Mouse (Mus musculus) hindbrain, postnatal 0 days (tissue): ENCODE data around the gene Btg1-ps2. TPM values are rescaled to one million over a fixed set of nuclear protein-coding genes. Genes with fewer than 3 reads are reported as not detected.

Experiments used
- ATAC-seq: fragments of 200-750 bp; cut with Nextera tagmentation; 2 replicates; pipeline ENCODE4 v1.8.0; 2017; ENCODE audit warnings: mild to moderate bottlenecking, moderate TSS enrichment, moderate library complexity
- DNase-seq: peaks from one replicate; pipeline ENCODE4 v3.0.0-alpha.2; 2015; ENCODE audit warnings: low spot score
- H3K27ac ChIP-seq: fragments of 300-500 bp; sonication (generic); 2 replicates; pipeline ENCODE4 v1.5.1; 2014; ENCODE audit warnings: mild to moderate bottlenecking
- H3K27me3 ChIP-seq: fragments of 300-500 bp; sonication (generic); 2 replicates; pipeline ENCODE4 v1.6.1; 2014; ENCODE audit warnings: low read length, mixed read lengths; ENCODE audit not compliant: insufficient read depth
- H3K36me3 ChIP-seq: fragments of 300-500 bp; sonication (generic); 2 replicates; pipeline ENCODE4 v1.6.1; 2014; ENCODE audit warnings: low read length, mixed read lengths; ENCODE audit not compliant: insufficient read depth
- H3K4me1 ChIP-seq: fragments of 300-500 bp; sonication (generic); 2 replicates; pipeline ENCODE4 v1.6.1; 2014; ENCODE audit warnings: antibody characterized with exemption, low read length, mixed read lengths; ENCODE audit not compliant: insufficient read depth
- H3K4me2 ChIP-seq: fragments of 300-500 bp; sonication (generic); 2 replicates; pipeline ENCODE4 v1.6.1; 2014; ENCODE audit warnings: low read depth, mild to moderate bottlenecking, low read length, moderate library complexity, mixed read lengths
- H3K4me3 ChIP-seq: fragments of 300-500 bp; sonication (generic); 2 replicates; pipeline ENCODE4 v1.5.1; 2014; ENCODE audit warnings: low read length
- H3K9ac ChIP-seq: fragments of 300-500 bp; sonication (generic); replicated peaks from 2 replicates; pipeline ENCODE4 v1.6.1; 2014; ENCODE audit warnings: mild to moderate bottlenecking, low read length, moderate library complexity, mixed read lengths
- H3K9me3 ChIP-seq: fragments of 300-500 bp; sonication (generic); 2 replicates; pipeline ENCODE4 v1.6.1; 2016; ENCODE audit warnings: low read length, mixed read lengths
- CTCF ChIP-seq: IDR thresholded peaks from 2 replicates; pipeline ENCODE4 v1.5.1; 2016; ENCODE audit warnings: antibody characterized with exemption, control low read depth, low read depth
- WGBS: fragments of 180-500 bp; shearing (Covaris S2); extraction: QIAGEN DNeasy Blood & Tissue Kit; methylation state at CpG from one replicate; pipeline ENCODE4 v1.1.7; 2014; 5-methylcytosine and 5-hydroxymethylcytosine counted together
- polyA plus RNA-seq: library from polyadenylated mRNA; unstranded; fragments of >200 nt; fragmentation: Nextera tagmentation; extraction: Ambion mirVana; gene quantifications from 2 replicates; pipeline ENCODE4 v1.2.1, GENCODE M21; 2015
- total RNA-seq: library from RNA; depleted of rRNA; stranded (reverse); fragments of >200 nt; gene quantifications from 2 replicates; pipeline ENCODE4 v1.2.3, GENCODE M21; 2014; rRNA removed

The Btg1-ps2 gene
- total and polyA plus RNA-seq, 2 experiments from 2014 or later = not detected

DNA sequence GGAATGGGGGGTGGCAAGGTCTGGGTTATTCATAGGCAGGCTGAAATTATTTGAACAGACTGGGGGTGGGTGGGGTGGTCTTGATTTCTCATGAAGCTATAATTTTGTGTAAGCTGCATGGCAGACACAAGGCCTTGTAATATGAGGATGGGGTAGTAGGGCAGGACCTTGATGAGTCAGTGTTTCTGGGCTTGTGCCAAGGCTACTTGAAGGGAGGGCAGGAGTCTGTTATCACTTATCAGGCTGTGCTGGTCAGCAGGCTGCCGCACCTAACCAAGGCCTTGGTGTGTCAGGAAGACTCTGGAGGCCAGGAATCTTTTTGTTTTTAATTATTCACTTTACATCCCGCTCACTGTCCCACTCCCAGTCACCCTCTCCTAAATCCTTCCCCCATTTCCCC lies 34.2 kb downstream of the Btg1-ps2 start:
- WGBS = 73% methylated on average over 2 of the region's 2 CpGs
- H3K27ac ChIP-seq = no peak overlapping the region
- H3K36me3 ChIP-seq = no peaks in the 10 kb centered on the region
- H3K4me1 ChIP-seq = no peaks in the 10 kb centered on the region
- no peak overlapping the region for H3K4me2 ChIP-seq
- ATAC-seq = no peak
- DNase-seq = no peak
- no peak overlapping the region for H3K4me3 ChIP-seq
- H3K9me3 ChIP-seq = no peaks in the 10 kb centered on the region
- TF ChIP-seq CTCF = no peak
- H3K9ac ChIP-seq = no peak overlapping the region
- no peaks in the 10 kb centered on the region for H3K27me3 ChIP-seq

Other genes starting within 250 kb of the Btg1-ps2 start
- not detected in 2 replicates for gene Rhox5, start 238.3 kb downstream of the Btg1-ps2 start, total RNA-seq
- gene Rhox5, start 238.3 kb downstream of the Btg1-ps2 start, polyA plus RNA-seq = 0.71 and 1.00 TPM in 2 replicates
- not detected in 2 replicates for gene Rhox6, start 216.2 kb downstream of the Btg1-ps2 start, total RNA-seq
- gene Rhox6, start 216.2 kb downstream of the Btg1-ps2 start, polyA plus RNA-seq = not detected in 2 replicates
- not detected in 2 replicates for gene Rhox7a, start 211.4 kb downstream of the Btg1-ps2 start, total RNA-seq
- not detected in 2 replicates for gene Rhox7a, start 211.4 kb downstream of the Btg1-ps2 start, polyA plus RNA-seq
- gene Rhox8, start 164.2 kb downstream of the Btg1-ps2 start, total RNA-seq = not detected in 2 replicates
- not detected in 2 replicates for gene Rhox8, start 164.2 kb downstream of the Btg1-ps2 start, polyA plus RNA-seq
- gene Rhox7b, start 145.9 kb downstream of the Btg1-ps2 start, total RNA-seq = not detected in 2 replicates
- not detected in 2 replicates for gene Rhox7b, start 145.9 kb downstream of the Btg1-ps2 start, polyA plus RNA-seq
- gene Rhox9, start 141.3 kb downstream of the Btg1-ps2 start, total RNA-seq = not detected in 2 replicates
- not detected in 2 replicates for gene Rhox9, start 141.3 kb downstream of the Btg1-ps2 start, polyA plus RNA-seq
- gene Btg1-ps1, start 24.3 kb downstream of the Btg1-ps2 start, total RNA-seq = not detected in 2 replicates
- gene Btg1-ps1, start 24.3 kb downstream of the Btg1-ps2 start, polyA plus RNA-seq = not detected in 2 replicates
- not detected in 2 replicates for gene Rhox10, start 23.4 kb upstream of the Btg1-ps2 start, total RNA-seq
- not detected in 2 replicates for gene Rhox10, start 23.4 kb upstream of the Btg1-ps2 start, polyA plus RNA-seq
- gene Rhox11, start 42.0 kb upstream of the Btg1-ps2 start, total RNA-seq = not detected in 2 replicates
- not detected in 2 replicates for gene Rhox11, start 42.0 kb upstream of the Btg1-ps2 start, polyA plus RNA-seq
- gene Rhox12, start 67.8 kb upstream of the Btg1-ps2 start, total RNA-seq = not detected in 2 replicates
- not detected in 2 replicates for gene Rhox12, start 67.8 kb upstream of the Btg1-ps2 start, polyA plus RNA-seq
- gene Rhox13, start 78.1 kb upstream of the Btg1-ps2 start, total RNA-seq = not detected in 2 replicates
- gene Rhox13, start 78.1 kb upstream of the Btg1-ps2 start, polyA plus RNA-seq = not detected in 2 replicates
- gene Zbtb33, start 146.7 kb upstream of the Btg1-ps2 start, total RNA-seq = 20.5 and 26.8 TPM in 2 replicates
- 3.0 and 3.3 TPM in 2 replicates for gene Zbtb33, start 146.7 kb upstream of the Btg1-ps2 start, polyA plus RNA-seq
- gene Tmem255a, start 209.3 kb upstream of the Btg1-ps2 start, total RNA-seq = 41.4 and 48.4 TPM in 2 replicates
- 37.3 and 38.5 TPM in 2 replicates for gene Tmem255a, start 209.3 kb upstream of the Btg1-ps2 start, polyA plus RNA-seq